Mouse (Mus musculus) spleen, embryonic (tissue): ENCODE measurements around the gene Xkr8.
"Not testable (repeated sequence)": the region's sequence is repeated elsewhere in the genome, so short reads cannot be mapped to it uniquely, and the experiment has no call there.

ENCODE experiments used
- CTCF ChIA-PET: fragments of 350-600 bp; sonication (Branson Sonifier 250); formaldehyde crosslinking; loops from one replicate; lab custom pipeline; 2022; lab: Charles Lee

The Xkr8 gene

GRCm38 (mm10) chr4:132732148-132732684 lies at the start of gene Xkr8:
Gene Xkr8 (minus strand): TSS chr4:132732546.
- CTCF ChIA-PET, result no interaction called here

- CTCF ChIA-PET, result interaction anchor here (0.6 to 0.7 kb wide), 2 partner anchors 36 to 66 kb away, joined by 3 read pairs; no protein-coding TSS in a partner anchor
These were observed 47.9 kb upstream of the Xkr8 start for GRCm38 (mm10) chr4:132780288-132780687.

GRCm38 (mm10) chr4:132778562-132779201 lies 46.3 kb upstream of the Xkr8 start:
- CTCF ChIA-PET, result interaction anchor here (0.6 to 3.3 kb wide), 6 partner anchors 19 to 262 kb away, joined by 3 to 20 read pairs (median 4); no protein-coding TSS in a partner anchor

GRCm38 (mm10) chr4:132776764-132777163 lies 44.4 kb upstream of the Xkr8 start:
- CTCF ChIA-PET, result interaction anchor here (1.5 to 3.3 kb wide), 2 partner anchors 43 to 47 kb away, joined by 4 to 20 read pairs; no protein-coding TSS in a partner anchor

- CTCF ChIA-PET, result interaction anchor here (0.6 to 1.7 kb wide), 2 partner anchors 23 to 49 kb away, joined by 4 to 6 read pairs; no protein-coding TSS in a partner anchor
These were observed 42.6 kb upstream of the Xkr8 start for GRCm38 (mm10) chr4:132774905-132775304.

GRCm38 (mm10) chr4:132771776-132772175 lies 39.4 kb upstream of the Xkr8 start:
- CTCF ChIA-PET, result interaction anchor here (0.8 kb wide), 1 partner anchor 1041 kb away, joined by 3 read pairs; no protein-coding TSS in a partner anchor

GRCm38 (mm10) chr4:132767914-132768876 lies 35.8 kb upstream of the Xkr8 start, which contains the start of gene Rpa2:
Gene Rpa2 (plus strand): TSS chr4:132768332.
- CTCF ChIA-PET, result interaction anchor here (0.8 kb wide), 1 partner anchor 49 kb away, joined by 3 read pairs; no protein-coding TSS in a partner anchor

- CTCF ChIA-PET, result not testable (repeated sequence)
These were observed 30.8 kb upstream of the Xkr8 start for GRCm38 (mm10) chr4:132763125-132763524.

- CTCF ChIA-PET, result no interaction called here
These were observed 30.3 kb upstream of the Xkr8 start for GRCm38 (mm10) chr4:132762602-132763001.

GRCm38 (mm10) chr4:132760296-132760695 lies 27.9 kb upstream of the Xkr8 start:
- CTCF ChIA-PET, result no interaction called here

GRCm38 (mm10) chr4:132757633-132758351 lies 25.4 kb upstream of the Xkr8 start:
- CTCF ChIA-PET, result no interaction called here

GRCm38 (mm10) chr4:132756974-132757373 lies 24.6 kb upstream of the Xkr8 start, which contains the start of gene Smpdl3b:
Gene Smpdl3b (minus strand): TSS chr4:132757252.
- CTCF ChIA-PET, result no interaction called here

- CTCF ChIA-PET, result no interaction called here
These were observed 20.6 kb upstream of the Xkr8 start for GRCm38 (mm10) chr4:132752992-132753391.

- CTCF ChIA-PET, result no interaction called here
These were observed 17.1 kb upstream of the Xkr8 start for GRCm38 (mm10) chr4:132749258-132749982.

- CTCF ChIA-PET, result no interaction called here
These were observed 16.4 kb upstream of the Xkr8 start for GRCm38 (mm10) chr4:132748778-132749177.

GRCm38 (mm10) chr4:132747664-132748259 lies 15.4 kb upstream of the Xkr8 start:
- CTCF ChIA-PET, result interaction anchor here (0.5 kb wide), 2 partner anchors 11 to 128 kb away, joined by 3 read pairs; no protein-coding TSS in a partner anchor

GRCm38 (mm10) chr4:132746911-132747517 lies 14.7 kb upstream of the Xkr8 start:
- CTCF ChIA-PET, result interaction anchor here (0.5 kb wide), 1 partner anchor 11 kb away, joined by 3 read pairs; no protein-coding TSS in a partner anchor

GRCm38 (mm10) chr4:132743992-132744911 lies 11.9 kb upstream of the Xkr8 start:
- CTCF ChIA-PET, result no interaction called here
